Mouse (Mus musculus) heart, adult 2 months (tissue): ENCODE data around the gene Slain1. TPM values are rescaled to one million over a fixed set of nuclear protein-coding genes. Genes with fewer than 3 reads are reported as not detected.
A peak's percentile ranks its signal among the peaks of the same experiment; 100 is the strongest.
"Not testable (repeated sequence)": the region's sequence is repeated elsewhere in the genome, so short reads cannot be mapped to it uniquely, and the experiment has no call there.

Experiments
- DNase-seq, 2 experiments: peaks; one replicate each; pipeline ENCODE4 v3.0.0; 2021
- H3K27ac ChIP-seq: fragments of 200-600 bp; 2 replicates; pipeline ENCODE4 v1.8.1; 2022
- H3K27me3 ChIP-seq: fragments of 200-500 bp; 2 replicates; pipeline ENCODE4 v1.6.1; 2012; ENCODE audit warnings: mild to moderate bottlenecking, low read length, inconsistent platforms, mixed read lengths; ENCODE audit not compliant: control insufficient read depth, insufficient read depth
- H3K36me3 ChIP-seq: fragments of 200-500 bp; 2 replicates; pipeline ENCODE4 v1.6.1; 2012; ENCODE audit warnings: low read length, inconsistent platforms; ENCODE audit not compliant: control insufficient read depth, insufficient read depth
- H3K4me1 ChIP-seq: fragments of 200-500 bp; 2 replicates; pipeline ENCODE4 v1.6.1; 2011; ENCODE audit warnings: low read length; ENCODE audit not compliant: control insufficient read depth, insufficient read depth
- H3K4me3 ChIP-seq: fragments of 200-600 bp; 2 replicates; pipeline ENCODE4 v1.8.1; 2022
- H3K79me2 ChIP-seq: fragments of 200-500 bp; replicated peaks from 2 replicates; pipeline ENCODE4 v1.6.1; 2012; ENCODE audit warnings: mild to moderate bottlenecking, inconsistent platforms, low read length, moderate library complexity, mixed read lengths; ENCODE audit not compliant: control insufficient read depth, insufficient read depth
- H3K9ac ChIP-seq: fragments of 200-500 bp; 2 replicates; pipeline ENCODE4 v1.6.1; 2012; ENCODE audit warnings: low read depth, mild to moderate bottlenecking, control low read depth, inconsistent platforms, low read length, mixed read lengths
- CTCF ChIP-seq: fragments of 200-600 bp; IDR thresholded peaks from 2 replicates; pipeline ENCODE4 v1.8.1; 2022; ENCODE audit warnings: antibody characterized with exemption, mild to moderate bottlenecking, moderate library complexity
- EP300 ChIP-seq: fragments of 200-500 bp; IDR thresholded peaks from 2 replicates; pipeline ENCODE4 v1.6.1; 2011; ENCODE audit warnings: low read depth, low read length, control low read depth; ENCODE audit not compliant: insufficient read depth
- POLR2A ChIP-seq: fragments of 200-500 bp; IDR thresholded peaks from 2 replicates; pipeline ENCODE4 v1.6.1; 2011; ENCODE audit warnings: mild to moderate bottlenecking, low read depth, low read length, control low read depth; ENCODE audit not compliant: insufficient read depth
- WGBS: fragments of 180-500 bp; shearing (Covaris S2); methylation state at CpG from one replicate; pipeline ENCODE4 v1.1.7; 2018; 5-methylcytosine and 5-hydroxymethylcytosine counted together
- intact Hi-C: fragments of 180-260 bp; cut with DNase I; formaldehyde crosslinking; loops from one replicate; pipeline ENCODE4 v1.15.1; 2025
- polyA plus RNA-seq: library from polyadenylated mRNA; depleted of rRNA; stranded (reverse); fragments of >200 nt; gene quantifications from 2 replicates; pipeline ENCODE4 v1.2.3, GENCODE M21; 2012
- total RNA-seq, 2 experiments: library from RNA; stranded (reverse); gene quantifications; 2 replicates each; pipeline ENCODE4 v1.2.3; 2021

Slain1 gene
- total and polyA plus RNA-seq, 3 experiments: 0.10 to 0.43 (median 0.41) TPM

DNA sequence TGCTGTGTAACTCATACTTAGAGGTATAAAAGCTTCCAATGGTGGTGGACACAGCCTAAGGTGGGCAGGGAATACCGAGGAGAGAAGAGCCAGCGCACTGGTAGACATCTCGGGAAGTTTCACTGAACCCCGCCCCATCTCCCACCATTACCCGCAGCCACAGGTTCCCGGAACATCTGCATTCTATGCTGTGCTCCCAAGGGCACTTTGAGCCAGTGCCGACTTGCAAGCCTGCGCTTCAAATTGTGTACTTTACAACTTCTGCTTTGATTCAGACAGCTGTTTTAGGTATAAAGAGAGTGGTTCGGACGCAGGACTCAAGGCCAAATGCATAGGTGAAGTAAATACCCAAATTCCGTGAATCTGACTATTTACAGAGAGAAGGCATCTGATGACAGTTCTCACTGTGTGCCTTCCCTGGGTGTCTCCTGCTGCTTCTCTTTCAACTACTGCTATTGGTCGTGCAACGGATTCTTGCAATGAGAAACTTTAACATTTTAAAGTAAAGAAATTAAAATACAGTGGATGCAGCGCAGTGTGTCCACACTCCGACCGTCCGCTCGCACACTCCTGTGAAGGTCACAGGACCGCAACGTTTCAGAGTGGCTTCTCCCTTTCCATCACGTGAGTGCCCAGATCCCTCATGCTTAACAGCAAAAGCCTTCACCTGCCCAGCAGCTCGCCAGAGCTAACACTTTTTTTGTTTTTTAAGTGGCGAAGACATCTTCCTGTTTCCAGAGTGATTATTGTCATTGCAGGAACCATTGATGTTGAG, 79.1 kb downstream of the Slain1 start:
- intact Hi-C loops: loop anchor here (10.0 kb wide), 1 partner anchor 116 kb away; the partner anchor contains the start of gene Ednrb
- Histone ChIP-seq H3K79me2 (no peaks in the 10 kb centered on the region), H3K4me1 (no peaks in the 10 kb centered on the region), H3K27me3 (no peaks in the 10 kb centered on the region), H3K36me3 (no peaks in the 10 kb centered on the region), H3K9ac (no peak overlapping the region), H3K4me3 (no peak overlapping the region), H3K27ac (no peak overlapping the region)
- TF ChIP-seq POLR2A (no peak), CTCF (no peak), EP300 (no peak)
- no peak for DNase-seq
- WGBS: 81% methylated on average over 23 of the region's 23 CpGs

- no peaks in the 10 kb centered on the region for H3K27me3 ChIP-seq
- no peak overlapping the region for H3K9ac ChIP-seq
- WGBS: 56% methylated on average over 11 of the region's 11 CpGs
- no peak overlapping the region for H3K4me3 ChIP-seq
- intact Hi-C loops: loop anchor here (10.0 kb wide), 1 partner anchor 115 kb away; the partner anchor contains the start of gene Ednrb
- H3K27ac ChIP-seq: no peak overlapping the region
- DNase-seq: no peak
- TF ChIP-seq CTCF: no peak
- TF ChIP-seq EP300: no peak
- TF ChIP-seq POLR2A: no peak
- H3K79me2 ChIP-seq: no peaks in the 10 kb centered on the region
- no peaks in the 10 kb centered on the region for H3K4me1 ChIP-seq
- H3K36me3 ChIP-seq: no peaks in the 10 kb centered on the region
Measured at GRCm38 (mm10) chr14:103729760-103730367, 79.8 kb downstream of the Slain1 start.

- Histone ChIP-seq H3K27me3 (no peaks in the 10 kb centered on the region), H3K79me2 (no peaks in the 10 kb centered on the region), H3K36me3 (no peaks in the 10 kb centered on the region), H3K9ac (no peak overlapping the region), H3K4me1 (no peaks in the 10 kb centered on the region), H3K27ac (no peak overlapping the region), H3K4me3 (no peak overlapping the region)
- intact Hi-C loops: no loop called here
- no peak for TF ChIP-seq EP300
- peak; percentile 40 for TF ChIP-seq CTCF
- no peak for DNase-seq
- WGBS: 82% methylated on average over 1 of the region's 1 CpGs
Measured at GRCm38 (mm10) chr14:103732626-103733025, 82.6 kb downstream of the Slain1 start.

- TF ChIP-seq EP300: no peak
- TF ChIP-seq CTCF: peak; percentile 38
- 78% methylated on average over 7 of the region's 7 CpGs for WGBS
- no peak for DNase-seq
- Histone ChIP-seq H3K27me3 (no peaks in the 10 kb centered on the region), H3K4me3 (no peak overlapping the region), H3K36me3 (no peaks in the 10 kb centered on the region), H3K9ac (no peak overlapping the region), H3K4me1 (no peaks in the 10 kb centered on the region), H3K27ac (peak overlapping the region; percentile 70; the same call in 1 of the 2 replicates), H3K79me2 (no peaks in the 10 kb centered on the region)
- intact Hi-C loops: loop anchor here (10.0 kb wide), 1 partner anchor 74 kb away; no protein-coding TSS in a partner anchor
Measured at GRCm38 (mm10) chr14:103741216-103741615, 91.2 kb downstream of the Slain1 start.

GRCm38 (mm10) chr14:103742150-103742549, 92.1 kb downstream of the Slain1 start:
- intact Hi-C loops: loop anchor here (10.0 kb wide), 1 partner anchor 73 kb away; no protein-coding TSS in a partner anchor
- Histone ChIP-seq H3K9ac (no peak overlapping the region), H3K36me3 (no peaks in the 10 kb centered on the region), H3K79me2 (no peaks in the 10 kb centered on the region), H3K27ac (peak overlapping the region; percentile 70), H3K27me3 (no peaks in the 10 kb centered on the region), H3K4me3 (no peak overlapping the region), H3K4me1 (no peaks in the 10 kb centered on the region)
- no peak for TF ChIP-seq CTCF
- peak; percentile 65; the same call in 1 of the 2 replicates for TF ChIP-seq EP300
- peak; percentile 25 to 32 for DNase-seq
- WGBS: 39% methylated on average over 8 of the region's 8 CpGs

- TF ChIP-seq EP300 (no peak), POLR2A (no peak), CTCF (no peak)
- no peaks in the 10 kb centered on the region for H3K27me3 ChIP-seq
- intact Hi-C loops: loop anchor here (10.0 kb wide), 1 partner anchor 67 kb away; no protein-coding TSS in a partner anchor
- no peaks in the 10 kb centered on the region for H3K36me3 ChIP-seq
- no peaks in the 10 kb centered on the region for H3K79me2 ChIP-seq
- H3K4me3 ChIP-seq: no peak overlapping the region
- H3K9ac ChIP-seq: no peak overlapping the region
- 38% methylated on average over 6 of the region's 6 CpGs for WGBS
- no peak overlapping the region for H3K27ac ChIP-seq
- DNase-seq: no peak
- no peaks in the 10 kb centered on the region for H3K4me1 ChIP-seq
Measured at GRCm38 (mm10) chr14:103747345-103747744, 97.3 kb downstream of the Slain1 start.

DNA sequence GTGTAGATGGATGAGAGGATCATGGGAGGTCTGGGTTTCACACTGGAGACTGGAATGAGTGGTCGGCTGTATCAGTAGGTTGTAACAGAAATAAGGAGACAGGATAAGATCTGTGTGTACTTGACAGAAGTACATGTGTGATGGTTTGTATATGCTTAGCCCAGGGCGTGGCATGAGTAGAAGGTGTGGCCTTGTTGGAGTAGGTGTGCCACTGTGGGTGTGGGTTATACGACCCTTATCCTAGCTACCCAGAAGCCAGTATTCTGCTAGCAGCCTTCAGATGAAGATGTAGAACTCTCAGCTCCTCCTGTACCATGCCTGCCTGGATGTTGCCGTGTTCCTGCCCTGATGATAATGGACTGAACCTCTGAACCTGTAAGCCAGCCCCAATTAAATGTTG, 100.6 kb downstream of the Slain1 start:
- H3K4me1 ChIP-seq, H3K79me2 ChIP-seq: not testable (repeated sequence)
- 85% methylated on average over 4 of the region's 4 CpGs for WGBS

More for the DNA sequence above, 100.6 kb downstream of the Slain1 start:
- H3K36me3 ChIP-seq, H3K4me3 ChIP-seq, H3K9ac ChIP-seq, H3K27me3 ChIP-seq, intact Hi-C loops, DNase-seq, H3K27ac ChIP-seq: not testable (repeated sequence)
